Mouse (Mus musculus) spleen, adult 2 months (tissue): ENCODE results near the gene Tacc3.

Experiments used
- CTCF ChIP-seq: fragments of 200-500 bp; IDR thresholded peaks from 2 replicates; pipeline ENCODE4 v1.5.1; 2011; ENCODE audit warnings: mild to moderate bottlenecking, inconsistent platforms; ENCODE audit not compliant: insufficient read depth, insufficient read length, insufficient replicate concordance; ENCODE audit errors: extremely low read depth
- POLR2A ChIP-seq: fragments of 200-500 bp; IDR thresholded peaks from 2 replicates; pipeline ENCODE4 v1.6.1; 2011; ENCODE audit warnings: low read depth, low read length, inconsistent platforms

- no peak for TF ChIP-seq CTCF
- no peak for TF ChIP-seq POLR2A
Observed at GRCm38 (mm10) chr5:33697534-33697933, 39.6 kb downstream of the Tacc3 start.
